Mouse (Mus musculus) stomach, embryonic 16.5 days (tissue): ENCODE results near the gene Ptcd2. TPM values are rescaled to one million over a fixed set of nuclear protein-coding genes. Genes with fewer than 3 reads are reported as not detected.

Source experiments
- ATAC-seq: fragments of 200-750 bp; cut with Nextera tagmentation; 2 replicates; pipeline ENCODE4 v1.8.0; 2017; ENCODE audit warnings: moderate number of reproducible peaks, moderate TSS enrichment; ENCODE audit not compliant: insufficient read depth, low FRiP score
- H3K27ac ChIP-seq: fragments of 300-500 bp; sonication (generic); 2 replicates; pipeline ENCODE4 v1.5.1; 2014; ENCODE audit warnings: low read length
- H3K27me3 ChIP-seq: fragments of 300-500 bp; sonication (generic); 2 replicates; pipeline ENCODE4 v1.6.1; 2014; ENCODE audit warnings: low read length, control low read depth, mixed read lengths; ENCODE audit not compliant: control insufficient read depth, insufficient read depth
- H3K36me3 ChIP-seq: fragments of 300-500 bp; sonication (generic); 2 replicates; pipeline ENCODE4 v1.6.1; 2014; ENCODE audit warnings: low read length; ENCODE audit not compliant: control insufficient read depth, insufficient read depth
- H3K4me1 ChIP-seq: fragments of 300-500 bp; sonication (generic); 2 replicates; pipeline ENCODE4 v1.6.1; 2014; ENCODE audit warnings: low read length, control low read depth, mixed read lengths; ENCODE audit not compliant: control insufficient read depth, insufficient read depth
- H3K4me2 ChIP-seq: fragments of 300-500 bp; sonication (generic); 2 replicates; pipeline ENCODE4 v1.6.1; 2014; ENCODE audit warnings: low read depth, low read length, mixed read lengths
- H3K4me3 ChIP-seq: fragments of 300-500 bp; sonication (generic); replicated peaks from 2 replicates; pipeline ENCODE4 v1.5.1; 2014; ENCODE audit warnings: mild to moderate bottlenecking, low read length
- H3K9ac ChIP-seq: fragments of 300-500 bp; sonication (generic); 2 replicates; pipeline ENCODE4 v1.6.1; 2014; ENCODE audit warnings: low read length
- H3K9me3 ChIP-seq: fragments of 300-500 bp; sonication (generic); replicated peaks from 2 replicates; pipeline ENCODE4 v1.6.1; 2016; ENCODE audit warnings: low read length, control low read depth; ENCODE audit not compliant: control insufficient read depth
- WGBS: fragments of 180-500 bp; shearing (Covaris S2); extraction: QIAGEN DNeasy Blood & Tissue Kit; methylation state at CpG from one replicate; pipeline ENCODE4 v1.1.7; 2014; 5-methylcytosine and 5-hydroxymethylcytosine counted together
- polyA plus RNA-seq: library from polyadenylated mRNA; unstranded; fragments of >200 nt; fragmentation: Nextera tagmentation; extraction: Ambion mirVana; gene quantifications from 2 replicates; pipeline ENCODE4 v1.2.1, GENCODE M21; 2015

Ptcd2 gene
- polyA plus RNA-seq, 1 experiment from 2014 or later: 46.6 TPM

DNA sequence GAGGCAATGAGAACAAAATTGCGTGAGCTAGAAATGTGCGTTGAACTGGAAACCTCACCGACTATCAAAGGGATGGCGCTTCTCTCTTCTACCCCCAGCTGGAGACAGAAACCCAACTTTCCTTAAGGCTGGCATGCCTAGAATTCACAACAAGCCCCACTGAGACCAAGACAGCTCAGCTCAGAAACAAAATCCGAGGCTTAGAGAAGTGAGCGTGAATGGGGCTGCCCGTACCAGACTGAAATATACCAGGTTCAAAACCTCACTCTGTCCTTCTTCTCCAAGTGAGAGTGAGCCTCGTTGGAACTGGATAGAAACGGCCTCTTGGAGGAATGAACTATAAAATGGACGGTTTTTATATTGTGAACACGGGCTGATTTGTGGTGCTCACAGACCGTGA is 60.6 kb downstream of the Ptcd2 start:
- H3K27ac ChIP-seq: no peak overlapping the region
- H3K4me3 ChIP-seq: no peak overlapping the region
- WGBS: 90% methylated on average over 12 of the region's 12 CpGs
- no peaks in the 10 kb centered on the region for H3K27me3 ChIP-seq
- no peaks in the 10 kb centered on the region for H3K4me1 ChIP-seq
- no peak for ATAC-seq
- H3K9ac ChIP-seq: no peak overlapping the region
- H3K9me3 ChIP-seq: no peaks in the 10 kb centered on the region
- no peaks in the 10 kb centered on the region for H3K36me3 ChIP-seq
- no peak overlapping the region for H3K4me2 ChIP-seq

DNA sequence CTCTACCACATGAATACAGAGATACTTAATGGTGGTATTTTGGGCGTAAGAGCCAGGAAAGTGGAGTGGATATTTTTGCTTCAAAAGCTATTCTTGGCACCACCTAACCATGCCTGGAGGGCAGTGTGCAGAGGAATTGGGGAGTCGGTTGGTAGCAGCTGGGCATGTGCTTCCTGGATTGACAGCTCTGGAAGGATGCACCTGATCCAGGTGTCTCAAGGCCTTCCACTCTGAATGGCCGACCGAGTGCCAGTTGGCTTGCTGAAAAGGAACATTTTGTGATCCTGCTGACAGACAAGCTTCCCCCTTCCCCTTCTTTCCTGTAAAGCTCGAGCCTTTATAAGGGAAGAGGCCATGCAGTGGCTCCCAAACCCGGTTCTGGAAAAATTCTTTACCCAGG is 61.5 kb downstream of the Ptcd2 start:
- ATAC-seq: no peak
- whole genome bisulfite sequencing: 65% methylated on average over 6 of the region's 6 CpGs
- Histone ChIP-seq H3K9me3 (no peaks in the 10 kb centered on the region), H3K4me3 (no peak overlapping the region), H3K27me3 (no peaks in the 10 kb centered on the region), H3K36me3 (no peaks in the 10 kb centered on the region), H3K4me2 (no peak overlapping the region), H3K4me1 (no peaks in the 10 kb centered on the region), H3K27ac (no peak overlapping the region), H3K9ac (no peak overlapping the region)

DNA sequence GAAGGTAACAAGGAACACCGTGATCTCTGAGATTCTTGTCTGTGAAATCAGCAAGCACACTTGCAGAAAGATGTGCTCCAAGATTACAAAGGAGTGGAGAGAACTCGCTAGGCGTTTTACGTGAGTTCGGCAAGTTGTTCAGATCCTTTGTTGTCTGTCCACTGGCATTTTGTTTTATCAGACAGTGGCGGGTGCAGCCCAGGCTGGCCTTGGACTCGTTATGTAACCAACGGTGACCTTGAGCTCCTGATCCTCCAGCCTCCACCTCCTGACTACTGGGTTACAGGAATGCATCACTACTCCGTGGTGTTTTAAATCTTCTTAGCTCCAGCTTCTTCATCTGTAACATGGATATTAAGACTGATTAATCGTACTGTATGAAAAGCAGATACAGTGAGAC is 65.2 kb downstream of the Ptcd2 start:
- H3K9me3 ChIP-seq: no peaks in the 10 kb centered on the region
- 69% methylated on average over 10 of the region's 10 CpGs for WGBS

DNA sequence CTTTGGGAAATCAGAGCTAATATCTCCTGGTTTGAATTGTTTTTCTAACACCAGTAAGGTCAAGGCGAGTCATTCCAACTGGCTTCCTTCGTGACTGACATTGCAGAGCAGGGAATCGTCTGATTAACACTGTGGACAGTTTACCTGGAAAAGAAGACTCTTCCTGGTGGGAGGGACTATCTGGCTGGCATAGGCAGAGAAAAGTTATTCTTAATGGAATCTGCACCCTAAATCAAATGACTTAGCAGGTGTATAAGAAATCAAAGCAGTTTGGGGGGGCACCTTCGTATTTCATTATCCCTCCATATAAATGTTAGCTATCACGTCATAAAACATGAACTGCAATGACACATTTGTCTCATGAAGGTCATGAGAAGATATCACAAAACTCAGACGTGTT is 66.0 kb downstream of the Ptcd2 start:
- H3K9me3 ChIP-seq: no peaks in the 10 kb centered on the region
- H3K4me1 ChIP-seq: no peaks in the 10 kb centered on the region
- H3K27me3 ChIP-seq: no peaks in the 10 kb centered on the region
- no peak for ATAC-seq
- H3K4me2 ChIP-seq: no peak overlapping the region
- no peak overlapping the region for H3K27ac ChIP-seq
- no peak overlapping the region for H3K9ac ChIP-seq
- H3K36me3 ChIP-seq: no peaks in the 10 kb centered on the region
- H3K4me3 ChIP-seq: no peak overlapping the region
- 74% methylated on average over 6 of the region's 6 CpGs for WGBS

More for the DNA sequence above, 65.2 kb downstream of the Ptcd2 start:
- H3K4me2 ChIP-seq: no peak overlapping the region
- ATAC-seq: no peak
- no peaks in the 10 kb centered on the region for H3K36me3 ChIP-seq
- H3K27me3 ChIP-seq: no peaks in the 10 kb centered on the region
- no peak overlapping the region for H3K9ac ChIP-seq
- H3K4me1 ChIP-seq: no peaks in the 10 kb centered on the region
- H3K27ac ChIP-seq: no peak overlapping the region
- H3K4me3 ChIP-seq: no peak overlapping the region

DNA sequence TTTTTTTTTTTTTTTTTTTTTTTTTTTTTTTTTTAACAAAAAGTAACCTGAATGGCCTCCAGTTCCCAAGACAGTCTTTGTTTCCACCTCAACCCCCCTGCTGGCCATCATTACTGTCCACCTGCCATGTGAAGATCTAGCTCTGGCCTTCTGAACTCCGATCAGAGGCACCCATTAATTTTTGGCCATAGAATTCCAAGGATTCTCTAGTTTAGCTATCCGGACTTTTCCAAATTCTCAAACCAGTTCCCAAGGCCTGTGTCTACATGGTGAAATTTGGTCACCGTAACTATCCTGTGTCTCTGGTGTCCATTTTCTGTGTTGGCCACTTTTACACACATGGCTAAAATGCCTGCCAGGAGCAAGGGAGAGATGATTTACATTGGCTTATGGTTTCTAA is 67.0 kb downstream of the Ptcd2 start:
- ATAC-seq: no peak
- Histone ChIP-seq H3K4me3 (no peak overlapping the region), H3K9me3 (no peaks in the 10 kb centered on the region), H3K4me1 (no peaks in the 10 kb centered on the region), H3K4me2 (no peak overlapping the region), H3K36me3 (no peaks in the 10 kb centered on the region), H3K27ac (no peak overlapping the region), H3K27me3 (no peaks in the 10 kb centered on the region), H3K9ac (no peak overlapping the region)
- WGBS: 93% methylated on average over 3 of the region's 3 CpGs

DNA sequence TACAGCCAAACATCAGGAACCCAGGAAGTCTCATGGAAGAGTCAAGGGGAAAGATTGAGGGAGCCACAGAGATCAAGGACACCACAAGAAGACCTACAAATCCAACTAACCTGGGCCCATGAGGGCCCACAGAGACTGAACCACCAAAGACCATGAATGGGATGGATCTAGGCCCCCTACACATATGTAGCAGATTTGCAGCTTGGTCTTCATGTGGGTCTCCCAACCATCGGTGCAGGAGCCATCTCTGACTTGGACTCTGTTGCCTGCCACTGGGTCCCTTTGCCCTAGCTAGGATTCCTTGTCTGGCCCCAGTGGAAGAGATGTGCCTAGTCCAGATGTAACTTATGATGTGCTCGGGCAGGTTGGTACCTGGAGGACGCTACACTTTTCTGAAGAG is 72.5 kb downstream of the Ptcd2 start:
- Histone ChIP-seq H3K4me2 (no peak overlapping the region), H3K27me3 (no peaks in the 10 kb centered on the region), H3K27ac (no peak overlapping the region), H3K36me3 (no peaks in the 10 kb centered on the region), H3K9me3 (no peaks in the 10 kb centered on the region), H3K4me1 (no peaks in the 10 kb centered on the region), H3K9ac (no peak overlapping the region), H3K4me3 (no peak overlapping the region)
- ATAC-seq: no peak
- 86% methylated on average over 3 of the region's 3 CpGs for WGBS

Other genes with a start within 250 kb of the Ptcd2 start
- 0.62 and 0.65 TPM in 2 replicates for gene Zfp366, start 159.9 kb downstream of the Ptcd2 start, polyA plus RNA-seq
- gene Mrps27, start 81 bp upstream of the Ptcd2 start, polyA plus RNA-seq: 56.1 and 56.4 TPM in 2 replicates
- gene Map1b, start 171.8 kb upstream of the Ptcd2 start, polyA plus RNA-seq: 126 and 134 TPM in 2 replicates